Mouse (Mus musculus) Patski (cell line): ENCODE measurements around the gene Capn5. TPM values are rescaled to one million over a fixed set of nuclear protein-coding genes. Genes with fewer than 3 reads are reported as not detected.

Experiments
- ATAC-seq: fragments of 100-300 bp; one replicate; pipeline ENCODE4 v1.8.0; 2021
- CTCF ChIA-PET: fragments of 350-600 bp; sonication (Branson Sonifier 250); formaldehyde crosslinking; loops from one replicate; lab custom pipeline; 2022; ENCODE audit warnings: inconsistent platforms; lab: Charles Lee
- POLR2A ChIA-PET: fragments of 350-600 bp; sonication (Branson Sonifier 250); formaldehyde crosslinking; loops from one replicate; lab custom pipeline; 2022; ENCODE audit warnings: antibody characterized with exemption, inconsistent platforms; lab: Charles Lee
- DNase-seq: peaks from one replicate; pipeline ENCODE4 v3.0.0-alpha.2; 2011; ENCODE audit warnings: low read depth, low spot score
- H3K27me3 ChIP-seq: fragments of 371-371 bp; one replicate; pipeline ENCODE4 v1.5.1; 2021
- CTCF ChIP-seq: fragments of 100-300 bp; IDR thresholded peaks from one replicate; pipeline ENCODE4 v1.5.1; 2021
- in situ Hi-C: fragments of 300-500 bp; cut with MboI; formaldehyde crosslinking; loops from 3 replicates; pipeline ENCODE4 v1.11.1; 2018; ENCODE audit warnings: low pct_unique_long_range_greater_than_20kb, mixed read lengths
- polyA plus RNA-seq: library from polyadenylated mRNA; unstranded; gene quantifications from one replicate; pipeline ENCODE4 v1.2.3, GENCODE M21; 2021

Capn5 gene
- polyA plus RNA-seq, 1 experiment from 2014 or later: 69.8 TPM

- in situ Hi-C loops: loop anchor here (5.0 kb wide), 1 partner anchor 49 kb away; no protein-coding TSS in a partner anchor
- TF ChIP-seq CTCF: no peak
- ChIA-PET POLR2A (no interaction called here), CTCF (interaction anchor here (0.7 to 2.1 kb wide), 6 partner anchors 10 to 383 kb away, joined by 3 to 9 read pairs (median 3); partner anchors contain the start of gene Aqp11)
- DNase-seq (no peak), ATAC-seq (no peak)
- H3K27me3 ChIP-seq: no peaks in the 10 kb centered on the region
Observed at GRCm38 (mm10) chr7:98121241-98121640, 56.8 kb downstream of the Capn5 start.

GRCm38 (mm10) chr7:98120325-98120724 lies 57.7 kb downstream of the Capn5 start:
- H3K27me3 ChIP-seq: no peaks in the 10 kb centered on the region
- POLR2A ChIA-PET: interaction anchor here (0.6 kb wide), 1 partner anchor 54 kb away, joined by 4 read pairs; no protein-coding TSS in a partner anchor
- DNase-seq: no peak
- CTCF ChIA-PET: interaction anchor here (1.2 to 2.1 kb wide), 3 partner anchors 11 to 71 kb away, joined by 3 to 9 read pairs (median 5); no protein-coding TSS in a partner anchor
- peak; percentile 22 for ATAC-seq
- no peak for TF ChIP-seq CTCF
- in situ Hi-C loops: loop anchor here (5.0 kb wide), 1 partner anchor 48 kb away; no protein-coding TSS in a partner anchor

DNA sequence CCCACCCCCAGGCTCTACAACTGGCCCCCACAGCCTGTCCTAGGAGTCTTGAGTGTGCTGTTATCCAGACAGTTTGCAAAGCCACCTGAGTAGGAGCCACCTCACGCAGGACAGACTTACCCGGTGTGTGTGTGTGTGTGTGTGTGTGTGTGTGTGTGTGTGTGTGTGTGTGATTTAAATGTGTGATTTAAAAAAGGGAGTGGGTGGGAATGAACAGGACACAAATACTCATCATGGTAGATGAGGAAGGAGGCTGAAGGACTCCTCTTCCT lies 58.2 kb downstream of the Capn5 start:
- in situ Hi-C loops: loop anchor here (5.0 to 10.0 kb wide), 3 partner anchors 48 to 375 kb away; no protein-coding TSS in a partner anchor
- H3K27me3 ChIP-seq: no peaks in the 10 kb centered on the region
- ChIA-PET CTCF (interaction anchor here (0.8 to 1.3 kb wide), 3 partner anchors 9 to 135 kb away, joined by 3 read pairs; no protein-coding TSS in a partner anchor), POLR2A (interaction anchor here (0.6 kb wide), 1 partner anchor 54 kb away, joined by 4 read pairs; no protein-coding TSS in a partner anchor)
- ATAC-seq (no peak), DNase-seq (no peak)
- no peak for TF ChIP-seq CTCF

DNA sequence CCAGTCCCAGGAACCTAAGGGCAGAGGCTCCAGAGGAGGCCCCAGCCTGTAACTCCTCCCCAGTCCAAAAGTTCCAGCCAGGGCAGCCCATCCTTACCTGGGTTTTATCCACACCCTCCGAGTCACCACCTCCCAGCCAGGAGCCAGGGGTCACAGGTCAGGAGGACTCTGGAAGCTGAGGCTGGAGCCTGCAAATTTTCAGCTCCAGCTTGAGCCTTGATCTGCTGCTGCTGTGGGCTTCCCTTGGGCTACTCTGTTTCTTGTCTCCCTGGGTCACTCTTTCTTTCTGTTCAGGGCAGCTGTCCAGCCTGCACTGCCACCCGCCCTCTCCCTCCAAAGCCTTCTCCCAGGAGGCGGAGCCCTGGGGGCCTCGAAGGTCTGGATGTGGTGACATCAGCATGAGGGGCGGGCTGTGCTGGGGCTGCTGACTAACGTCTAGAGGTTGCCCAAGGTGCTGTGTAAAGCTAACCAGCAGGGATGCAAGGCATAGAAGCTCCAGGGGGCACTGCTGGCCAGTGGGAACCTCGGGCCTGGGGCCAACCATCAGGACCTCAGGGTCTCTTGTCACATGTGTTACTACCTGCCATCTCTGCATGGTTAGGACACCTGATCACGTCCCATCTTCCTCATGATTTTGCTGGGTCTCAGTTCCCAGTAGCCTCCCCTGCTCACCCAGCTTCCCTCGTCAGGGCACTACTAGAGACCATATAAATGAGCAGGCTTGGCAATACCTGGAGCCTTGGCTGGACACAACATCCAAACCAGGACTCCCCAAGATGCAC lies 58.7 kb downstream of the Capn5 start, which contains the start of gene Myo7a:
Gene Myo7a, minus strand, starts transcription at position 346 of the 782 bp plus-strand sequence.
- no peak for DNase-seq
- ChIA-PET CTCF (interaction anchor here (0.6 to 1.8 kb wide), 6 partner anchors 9 to 373 kb away, joined by 3 read pairs; no protein-coding TSS in a partner anchor), POLR2A (interaction anchor here (0.6 to 1.1 kb wide), 2 partner anchors 54 to 371 kb away, joined by 3 to 4 read pairs; no protein-coding TSS in a partner anchor)
- ATAC-seq: peak; percentile 64
- in situ Hi-C loops: loop anchor here (10.0 kb wide), 2 partner anchors 135 to 375 kb away; no protein-coding TSS in a partner anchor
- no peak for TF ChIP-seq CTCF
- no peaks in the 10 kb centered on the region for H3K27me3 ChIP-seq

DNA sequence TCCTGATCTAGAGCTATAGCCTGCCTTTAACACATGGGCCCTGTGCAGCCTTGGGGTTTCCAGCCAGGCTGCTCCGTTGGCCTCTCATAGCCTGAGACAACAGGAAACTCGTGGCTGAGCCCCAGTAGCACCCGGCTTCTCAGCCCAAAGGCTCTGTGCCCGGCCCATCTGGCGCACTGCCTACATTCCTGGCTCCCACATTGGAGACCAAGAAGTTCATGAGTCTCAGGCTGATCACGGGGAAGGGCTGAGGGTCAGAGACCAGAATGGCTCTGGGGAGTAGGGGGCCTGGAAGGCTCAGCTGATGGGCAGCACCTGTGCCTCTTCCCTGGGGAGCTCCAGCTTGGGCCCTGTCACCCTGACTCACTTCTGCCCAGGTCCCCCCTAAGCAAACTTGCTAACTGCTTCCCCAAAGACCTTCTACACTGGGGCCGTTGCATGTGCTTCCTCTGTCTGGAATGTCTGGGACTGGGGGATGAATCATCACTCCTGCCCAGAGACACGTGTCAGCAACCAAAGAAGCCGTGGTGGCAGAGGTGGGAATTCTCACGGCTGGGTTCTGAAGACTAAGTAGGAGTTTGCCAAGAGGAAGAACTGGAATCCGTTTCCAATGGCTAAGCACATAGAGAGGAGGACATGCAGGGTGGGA lies 60.9 kb downstream of the Capn5 start:
- ChIA-PET CTCF (interaction anchor here (1.0 to 1.3 kb wide), 2 partner anchors 9 to 14 kb away, joined by 3 read pairs; no protein-coding TSS in a partner anchor), POLR2A (no interaction called here)
- DNase-seq (peak; percentile 79), ATAC-seq (peak; percentile 63)
- no peaks in the 10 kb centered on the region for H3K27me3 ChIP-seq
- in situ Hi-C loops: loop anchor here (10.0 kb wide), 2 partner anchors 132 to 372 kb away; no protein-coding TSS in a partner anchor
- TF ChIP-seq CTCF: no peak

GRCm38 (mm10) chr7:98114656-98115055 lies 63.4 kb downstream of the Capn5 start:
- CTCF ChIA-PET: interaction anchor here (1.8 kb wide), 1 partner anchor 10 kb away, joined by 4 read pairs; no protein-coding TSS in a partner anchor
- no peak for ATAC-seq
- in situ Hi-C loops: loop anchor here (10.0 kb wide), 2 partner anchors 130 to 370 kb away; no protein-coding TSS in a partner anchor
- POLR2A ChIA-PET: no interaction called here
- H3K27me3 ChIP-seq: no peaks in the 10 kb centered on the region
- DNase-seq: no peak
- TF ChIP-seq CTCF: no peak

DNA sequence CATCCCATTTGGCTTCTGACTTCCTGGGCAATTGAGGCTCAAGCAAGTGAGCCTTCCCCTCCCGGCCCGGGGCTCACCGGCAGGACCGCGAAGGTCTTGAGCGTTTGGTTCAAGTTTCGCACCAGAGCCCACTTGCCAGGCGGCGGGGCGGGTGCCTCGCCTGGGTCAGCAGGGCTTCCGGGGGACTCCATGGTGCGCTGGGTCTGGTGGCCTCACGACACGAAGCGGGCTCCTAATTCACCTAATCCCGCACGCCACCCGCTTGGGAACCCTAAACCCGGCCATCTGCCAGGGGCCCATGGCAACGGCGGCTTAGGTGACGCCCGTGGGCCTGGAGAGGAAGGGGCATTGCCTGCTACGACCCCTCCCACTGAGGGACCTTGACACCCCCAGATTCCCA lies 66.8 kb downstream of the Capn5 start:
- ATAC-seq (no peak), DNase-seq (no peak)
- POLR2A ChIA-PET: no interaction called here
- H3K27me3 ChIP-seq: no peaks in the 10 kb centered on the region
- in situ Hi-C loops: loop anchor here (10.0 kb wide), 2 partner anchors 126 to 366 kb away; no protein-coding TSS in a partner anchor
- TF ChIP-seq CTCF: no peak
- CTCF ChIA-PET: interaction anchor here (1.2 kb wide), 1 partner anchor 8 kb away, joined by 3 read pairs; the partner anchor contains the start of gene Myo7a

DNA sequence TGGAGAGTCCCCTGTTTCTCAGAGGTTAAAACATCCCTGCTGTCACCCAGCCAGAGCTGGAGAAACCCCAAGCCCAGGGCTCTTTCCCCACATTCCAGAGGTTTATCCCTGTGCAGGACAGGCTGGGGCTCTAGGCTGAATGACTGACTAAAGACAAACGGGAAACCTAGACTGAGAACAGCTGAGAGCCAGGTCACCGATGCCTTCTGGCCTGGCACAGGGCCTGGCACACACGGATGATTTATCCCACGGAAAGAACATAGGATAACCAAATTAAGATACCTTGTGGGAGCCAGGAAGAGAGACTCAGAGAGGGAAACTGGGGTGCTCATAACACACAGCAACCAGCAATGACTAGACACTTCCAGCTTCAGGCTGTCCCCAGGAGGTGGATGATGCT lies 68.3 kb downstream of the Capn5 start:
- ChIA-PET POLR2A (no interaction called here), CTCF (interaction anchor here (1.2 kb wide), 1 partner anchor 10 kb away, joined by 3 read pairs; the partner anchor contains the start of gene Myo7a)
- ATAC-seq (no peak), DNase-seq (no peak)
- no peaks in the 10 kb centered on the region for H3K27me3 ChIP-seq
- no peak for TF ChIP-seq CTCF
- in situ Hi-C loops: loop anchor here (10.0 kb wide), 2 partner anchors 125 to 365 kb away; no protein-coding TSS in a partner anchor

GRCm38 (mm10) chr7:98108636-98109430 lies 69.2 kb downstream of the Capn5 start:
- DNase-seq (no peak), ATAC-seq (no peak)
- TF ChIP-seq CTCF: no peak
- ChIA-PET POLR2A (no interaction called here), CTCF (no interaction called here)
- in situ Hi-C loops: no loop called here
- H3K27me3 ChIP-seq: no peaks in the 10 kb centered on the region
